Mouse (Mus musculus): ENCODE measurements at regions not wholly inside any gene's neighbourhood (a gene's known extent, or its start where the extent isn't known, plus 50 kb on each side); places are given as distances from the start of the nearest gene placed in this dataset.

- Histone ChIP-seq H3K4me3 (ENCODE audit: low read depth, low read length) (no peak overlapping the region), H3K9me3 (ENCODE audit: control insufficient read depth, low read length) (no peaks in the 10 kb centered on the region), H3K36me3 (ENCODE audit: control insufficient read depth, insufficient read depth, low read length) (no peaks in the 10 kb centered on the region; the same call in 1 of the 2 replicates), H3K4me1 (ENCODE audit: control insufficient read depth, insufficient read depth, low read length) (peaks cover 10% of the 10 kb centered on the region), H3K4me2 (no peak overlapping the region), H3K27me3 (ENCODE audit: control insufficient read depth, insufficient read depth, low read length) (peaks cover 10% of the 10 kb centered on the region), H3K27ac (ENCODE audit: low read depth, low read length) (no peak overlapping the region), H3K9ac (ENCODE audit: low read length) (no peak overlapping the region)
- 79% methylated on average over 3 of the region's 3 CpGs for WGBS
- ATAC-seq (ENCODE audit: low FRiP score): no peak
- DNase-seq (ENCODE audit: low spot score, missing footprints): peak; percentile 81
Observed at GRCm38 (mm10) chr10:117573596-117573850, 55.8 kb upstream of the Cpm start.

- Histone ChIP-seq H3K9ac (ENCODE audit: low read length) (no peak overlapping the region), H3K27ac (ENCODE audit: low read depth, low read length) (no peak overlapping the region), H3K4me1 (ENCODE audit: control insufficient read depth, insufficient read depth, low read length) (peaks cover 10% of the 10 kb centered on the region), H3K27me3 (ENCODE audit: control insufficient read depth, insufficient read depth, low read length) (peaks cover 10% of the 10 kb centered on the region), H3K4me2 (no peak overlapping the region), H3K4me3 (ENCODE audit: low read depth, low read length) (no peak overlapping the region), H3K9me3 (ENCODE audit: control insufficient read depth, low read length) (no peaks in the 10 kb centered on the region), H3K36me3 (ENCODE audit: control insufficient read depth, insufficient read depth, low read length) (no peaks in the 10 kb centered on the region)
- peak; percentile 34; the same call in 1 of the 2 replicates for ATAC-seq (ENCODE audit: low FRiP score)
- peak; percentile 90 for DNase-seq (ENCODE audit: low spot score, missing footprints)
- WGBS: 45% methylated on average over 13 of the region's 13 CpGs
Observed at GRCm38 (mm10) chr10:117572746-117573595, 56.3 kb upstream of the Cpm start.

- Histone ChIP-seq H3K4me2 (peak overlapping the region; percentile 57), H3K27me3 (ENCODE audit: control insufficient read depth, insufficient read depth, low read length) (peaks cover 10% of the 10 kb centered on the region), H3K4me1 (ENCODE audit: control insufficient read depth, insufficient read depth, low read length) (peaks cover 10% of the 10 kb centered on the region), H3K36me3 (ENCODE audit: control insufficient read depth, insufficient read depth, low read length) (no peaks in the 10 kb centered on the region), H3K9me3 (ENCODE audit: control insufficient read depth, low read length) (no peaks in the 10 kb centered on the region), H3K9ac (ENCODE audit: low read length) (no peak overlapping the region), H3K4me3 (ENCODE audit: low read depth, low read length) (peak overlapping the region; percentile 26), H3K27ac (ENCODE audit: low read depth, low read length) (no peak overlapping the region)
- 15% methylated on average over 9 of the region's 9 CpGs for WGBS
- DNase-seq (ENCODE audit: low spot score, missing footprints) (peak; percentile 87), ATAC-seq (ENCODE audit: low FRiP score) (no peak)
Observed at GRCm38 (mm10) chr10:117571891-117572573, 57.3 kb upstream of the Cpm start.

- 0 out of 2 replicates have a peak, but pooled peaks have one; percentile 10 for ATAC-seq (ENCODE audit: low FRiP score)
- H3K27ac ChIP-seq (ENCODE audit: low read depth, low read length): no peak overlapping the region
Observed at GRCm38 (mm10) chr10:117570971-117571861, 58.1 kb upstream of the Cpm start.

GRCm38 (mm10) chr10:117570091-117570970, 59.0 kb upstream of the Cpm start:
- no peak for ATAC-seq (ENCODE audit: low FRiP score)

More at GRCm38 (mm10) chr10:117570971-117571861, 58.1 kb upstream of the Cpm start:
- Histone ChIP-seq H3K4me3 (ENCODE audit: low read depth, low read length) (peak overlapping the region; percentile 26), H3K9ac (ENCODE audit: low read length) (peak overlapping the region; percentile 54), H3K4me1 (ENCODE audit: control insufficient read depth, insufficient read depth, low read length) (peaks cover 10% of the 10 kb centered on the region), H3K36me3 (ENCODE audit: control insufficient read depth, insufficient read depth, low read length) (no peaks in the 10 kb centered on the region), H3K9me3 (ENCODE audit: control insufficient read depth, low read length) (no peaks in the 10 kb centered on the region; the same call in 1 of the 2 replicates), H3K27me3 (ENCODE audit: control insufficient read depth, insufficient read depth, low read length) (peaks cover 10% of the 10 kb centered on the region), H3K4me2 (peak overlapping the region; percentile 57)
- WGBS: under 1% methylated on average over 27 of the region's 27 CpGs
- DNase-seq (ENCODE audit: low spot score, missing footprints): peak; percentile 96

GRCm38 (mm10) chr10:117569301-117570079, 59.8 kb upstream of the Cpm start:
- no peak overlapping the region for H3K27ac ChIP-seq (ENCODE audit: low read depth, low read length)
- H3K27me3 ChIP-seq (ENCODE audit: control insufficient read depth, insufficient read depth, low read length): peaks cover 10% of the 10 kb centered on the region
- no peak overlapping the region for H3K4me2 ChIP-seq
- DNase-seq (ENCODE audit: low spot score, missing footprints) (peak; percentile 54), ATAC-seq (ENCODE audit: low FRiP score) (no peak)
- WGBS: 81% methylated on average over 11 of the region's 11 CpGs
- peaks cover 10% of the 10 kb centered on the region for H3K4me1 ChIP-seq (ENCODE audit: control insufficient read depth, insufficient read depth, low read length)
- no peak overlapping the region for H3K9ac ChIP-seq (ENCODE audit: low read length)
- H3K9me3 ChIP-seq (ENCODE audit: control insufficient read depth, low read length): no peaks in the 10 kb centered on the region; the same call in 1 of the 2 replicates
- H3K36me3 ChIP-seq (ENCODE audit: control insufficient read depth, insufficient read depth, low read length): no peaks in the 10 kb centered on the region
- H3K4me3 ChIP-seq (ENCODE audit: low read depth, low read length): no peak overlapping the region

More at GRCm38 (mm10) chr10:117570091-117570970, 59.0 kb upstream of the Cpm start:
- Histone ChIP-seq H3K9ac (ENCODE audit: low read length) (no peak overlapping the region), H3K4me2 (peak overlapping the region; percentile 57), H3K27ac (ENCODE audit: low read depth, low read length) (no peak overlapping the region), H3K27me3 (ENCODE audit: control insufficient read depth, insufficient read depth, low read length) (peaks cover 10% of the 10 kb centered on the region), H3K4me3 (ENCODE audit: low read depth, low read length) (no peak overlapping the region), H3K9me3 (ENCODE audit: control insufficient read depth, low read length) (no peaks in the 10 kb centered on the region; the same call in 1 of the 2 replicates), H3K36me3 (ENCODE audit: control insufficient read depth, insufficient read depth, low read length) (no peaks in the 10 kb centered on the region), H3K4me1 (ENCODE audit: control insufficient read depth, insufficient read depth, low read length) (peaks cover 10% of the 10 kb centered on the region)
- DNase-seq (ENCODE audit: low spot score, missing footprints): peak; percentile 78
- WGBS: 55% methylated on average over 8 of the region's 8 CpGs

- peaks cover 10% of the 10 kb centered on the region for H3K27me3 ChIP-seq (ENCODE audit: control insufficient read depth, insufficient read depth, low read length)
- H3K36me3 ChIP-seq (ENCODE audit: control insufficient read depth, insufficient read depth, low read length): no peaks in the 10 kb centered on the region
- no peaks in the 10 kb centered on the region; the same call in 1 of the 2 replicates for H3K9me3 ChIP-seq (ENCODE audit: control insufficient read depth, low read length)
- no peak overlapping the region for H3K9ac ChIP-seq (ENCODE audit: low read length)
- H3K27ac ChIP-seq (ENCODE audit: low read depth, low read length): no peak overlapping the region
- no peak overlapping the region for H3K4me2 ChIP-seq
- 95% methylated on average over 13 of the region's 13 CpGs for WGBS
- no peak for ATAC-seq (ENCODE audit: low FRiP score)
- H3K4me3 ChIP-seq (ENCODE audit: low read depth, low read length): no peak overlapping the region
- peaks cover 10% of the 10 kb centered on the region for H3K4me1 ChIP-seq (ENCODE audit: control insufficient read depth, insufficient read depth, low read length)
- DNase-seq (ENCODE audit: low spot score, missing footprints): peak; percentile 31
Observed at GRCm38 (mm10) chr10:117568472-117569300, 60.6 kb upstream of the Cpm start.
